Mouse (Mus musculus): Measurements from ENCODE around the gene Pcyox1.
"Not testable (repeated sequence)": the region's sequence is repeated elsewhere in the genome, so short reads cannot be mapped to it uniquely, and the experiment has no call there.

Gene Pcyox1

DNA sequence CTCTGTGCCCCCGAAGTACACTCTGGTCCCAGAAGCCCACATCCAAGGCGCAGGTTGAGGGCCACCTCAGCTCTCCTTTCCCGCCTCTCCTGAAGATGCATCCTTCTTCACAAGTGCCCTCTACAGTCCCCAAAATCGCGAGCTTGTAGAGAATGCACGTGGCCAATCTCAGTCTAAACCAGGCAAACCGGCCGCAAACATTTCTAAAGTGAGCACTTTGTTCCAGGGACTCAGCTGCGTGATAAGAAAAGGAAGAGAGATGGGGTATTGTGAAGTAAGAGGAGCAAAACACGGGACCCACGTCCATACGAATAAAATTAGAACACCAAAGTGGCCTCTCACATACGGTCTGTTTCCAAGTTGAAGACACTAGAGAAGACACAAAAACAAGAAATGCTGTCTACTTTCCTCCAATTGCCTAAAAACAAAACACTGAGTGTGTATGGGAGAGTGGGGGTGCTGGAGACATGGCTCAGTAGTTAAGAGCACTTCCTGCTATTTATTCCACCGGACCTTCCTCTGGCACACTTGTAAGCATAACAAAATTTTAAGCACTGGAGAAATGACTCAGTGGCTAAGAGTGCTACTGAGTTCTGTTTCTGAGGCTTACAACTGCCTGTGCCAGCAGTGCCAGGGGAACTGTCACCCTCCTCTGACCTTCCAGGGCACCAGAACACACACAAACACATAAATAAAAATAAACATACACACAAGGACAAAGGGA, 465 bp upstream of the Pcyox1 start:
- no peak for DNase-seq (ENCODE audit: low spot score)

DNA sequence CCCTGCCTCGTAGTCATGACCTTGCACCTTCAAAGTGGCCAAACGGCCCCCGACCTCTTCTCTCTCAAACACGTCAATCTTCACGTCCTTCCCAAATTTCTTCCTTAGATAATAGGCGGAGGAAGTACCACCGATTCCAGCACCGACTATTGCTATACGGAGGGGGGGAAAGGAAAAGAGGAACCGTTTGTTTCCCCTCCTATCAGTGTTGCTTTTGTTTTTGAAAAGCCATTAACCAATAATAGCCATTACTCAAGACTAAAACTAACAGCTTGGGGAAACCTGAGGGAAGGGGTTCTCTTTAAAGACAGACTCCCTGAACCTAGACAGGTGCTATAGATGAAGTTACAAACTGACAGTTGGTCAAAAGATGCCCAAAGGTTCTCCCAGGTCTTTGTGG, 985 bp downstream of the Pcyox1 start:
- DNase-seq (ENCODE audit: low spot score): no peak

DNA sequence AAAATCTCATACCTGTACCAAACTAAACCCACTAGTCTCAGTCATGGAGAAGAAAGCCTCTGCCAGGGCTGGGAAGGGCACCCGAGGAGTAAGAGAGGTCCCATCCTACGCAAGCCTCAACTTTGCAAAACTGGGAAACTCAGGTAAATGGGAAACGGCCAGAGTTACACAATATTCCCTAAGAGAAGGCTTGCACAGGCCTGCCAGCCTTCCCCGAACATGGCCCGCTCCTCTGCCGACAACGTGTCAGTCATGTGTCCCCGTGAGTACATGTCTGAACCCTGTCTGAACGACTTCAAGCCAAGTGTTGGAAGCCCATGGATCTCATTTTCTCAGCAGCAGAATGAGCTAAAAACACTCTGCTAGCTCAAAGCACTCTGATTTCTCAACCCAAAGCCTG, 1.9 kb downstream of the Pcyox1 start:
- DNase-seq (ENCODE audit: low spot score): no peak

DNA sequence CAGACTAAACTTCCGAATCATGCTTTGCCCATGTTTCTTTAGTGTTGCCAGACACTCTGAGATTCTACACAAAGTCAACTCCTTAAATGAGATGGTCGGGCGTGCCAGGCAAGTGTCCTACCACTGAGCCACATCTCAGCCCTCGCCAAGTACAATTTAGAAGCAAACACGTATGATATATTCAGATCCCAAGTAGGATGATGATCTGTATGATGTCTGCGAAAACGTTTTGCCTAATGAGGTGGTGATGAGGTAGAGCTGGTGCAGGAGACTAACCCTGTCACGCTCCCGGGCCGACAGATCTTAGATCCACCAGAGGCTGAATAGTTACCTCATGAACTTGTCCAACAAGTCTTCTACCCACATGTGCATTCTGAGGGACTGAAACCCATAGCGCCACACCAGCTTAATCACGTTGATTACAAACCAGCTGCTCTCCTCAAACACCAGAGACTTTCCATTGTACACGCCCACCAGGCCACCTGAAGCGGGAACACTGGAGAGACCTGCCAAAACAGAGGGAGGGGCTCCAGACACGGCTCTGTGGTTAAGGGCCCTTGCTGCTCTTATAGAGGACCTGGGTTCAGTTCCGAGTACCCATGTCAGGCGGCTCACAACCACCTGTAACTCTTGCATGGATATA, 2.8 kb downstream of the Pcyox1 start:
- no peak for DNase-seq (ENCODE audit: low spot score)

DNA sequence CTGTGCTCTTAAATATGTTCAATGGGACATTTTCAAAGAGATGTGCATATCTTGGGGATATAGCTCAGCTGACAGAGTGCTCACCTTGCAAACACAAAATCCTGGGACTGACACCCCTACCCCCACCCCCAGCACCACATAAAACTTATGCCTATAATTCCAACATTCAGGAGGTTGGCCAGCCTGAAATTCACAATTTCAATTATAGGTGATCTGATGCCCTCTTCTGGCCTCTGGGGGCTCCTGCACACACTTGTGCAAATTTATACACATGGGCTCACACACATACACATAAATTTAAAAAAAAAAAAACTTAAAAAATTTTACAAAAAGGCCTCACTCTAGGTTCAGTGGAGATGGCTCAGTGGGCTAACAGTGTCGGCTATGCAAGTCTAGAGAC, 3.8 kb downstream of the Pcyox1 start:
- DNase-seq (ENCODE audit: low spot score): no peak

DNA sequence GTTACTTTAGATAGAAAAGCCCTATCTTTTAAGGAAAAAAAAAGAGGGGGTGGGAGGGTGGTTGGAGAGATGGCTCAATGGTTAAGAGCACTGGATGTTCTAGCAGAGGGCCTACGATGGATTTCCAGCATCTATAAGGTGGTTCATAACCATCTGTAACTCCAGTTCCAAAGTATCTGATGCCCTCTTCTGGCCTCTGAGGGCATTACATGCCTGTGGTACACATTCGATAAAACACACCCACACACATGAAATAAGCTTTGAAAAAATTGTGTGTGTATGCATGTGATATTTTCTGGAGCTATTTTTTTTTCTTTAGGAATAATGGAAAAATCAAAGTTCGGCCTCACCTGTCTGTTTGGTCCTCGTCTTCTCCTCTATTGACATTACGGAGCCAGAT, 5.6 kb downstream of the Pcyox1 start:
- no peak for DNase-seq (ENCODE audit: low spot score)

DNA sequence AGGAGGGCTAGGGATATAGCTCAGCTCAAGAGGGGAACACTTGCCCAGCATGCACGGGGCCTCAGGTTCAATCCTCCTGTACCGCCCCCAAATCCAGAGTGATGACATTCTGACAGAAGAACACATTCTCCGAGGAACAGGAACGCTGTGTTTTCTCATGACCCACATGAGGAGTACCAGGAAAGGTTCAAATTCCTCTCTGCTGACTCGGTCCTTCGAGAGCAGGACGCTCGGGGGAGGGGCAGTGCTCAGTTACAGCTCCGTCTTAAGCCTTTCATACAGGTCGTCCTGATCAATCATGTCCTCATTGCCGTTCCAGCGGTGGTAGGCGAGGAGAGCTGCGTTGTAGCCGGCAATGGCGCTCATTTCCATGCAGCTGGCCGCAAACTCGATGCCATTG, 8.5 kb downstream of the Pcyox1 start:
- no peak for DNase-seq (ENCODE audit: low spot score)

DNA sequence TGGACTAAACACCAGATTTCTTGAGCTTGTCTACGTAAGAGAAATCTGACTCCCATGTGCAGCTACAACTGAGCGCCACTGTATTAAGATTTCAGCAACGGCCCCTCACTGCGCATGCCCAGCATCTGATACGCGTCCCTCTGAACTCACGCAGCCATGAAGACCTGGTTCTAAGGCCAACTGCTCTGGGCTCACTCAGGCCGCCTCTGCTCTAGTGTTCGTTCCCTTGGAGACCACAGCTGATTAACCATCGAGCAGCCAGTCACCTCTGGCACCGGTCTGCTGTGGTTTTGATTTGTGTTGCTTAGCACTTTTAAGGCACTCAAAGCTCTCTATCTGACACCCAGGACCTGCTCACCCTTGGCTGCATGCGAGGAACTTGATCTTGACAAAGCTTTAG, 9.6 kb downstream of the Pcyox1 start:
- DNase-seq (ENCODE audit: low spot score): no peak

DNA sequence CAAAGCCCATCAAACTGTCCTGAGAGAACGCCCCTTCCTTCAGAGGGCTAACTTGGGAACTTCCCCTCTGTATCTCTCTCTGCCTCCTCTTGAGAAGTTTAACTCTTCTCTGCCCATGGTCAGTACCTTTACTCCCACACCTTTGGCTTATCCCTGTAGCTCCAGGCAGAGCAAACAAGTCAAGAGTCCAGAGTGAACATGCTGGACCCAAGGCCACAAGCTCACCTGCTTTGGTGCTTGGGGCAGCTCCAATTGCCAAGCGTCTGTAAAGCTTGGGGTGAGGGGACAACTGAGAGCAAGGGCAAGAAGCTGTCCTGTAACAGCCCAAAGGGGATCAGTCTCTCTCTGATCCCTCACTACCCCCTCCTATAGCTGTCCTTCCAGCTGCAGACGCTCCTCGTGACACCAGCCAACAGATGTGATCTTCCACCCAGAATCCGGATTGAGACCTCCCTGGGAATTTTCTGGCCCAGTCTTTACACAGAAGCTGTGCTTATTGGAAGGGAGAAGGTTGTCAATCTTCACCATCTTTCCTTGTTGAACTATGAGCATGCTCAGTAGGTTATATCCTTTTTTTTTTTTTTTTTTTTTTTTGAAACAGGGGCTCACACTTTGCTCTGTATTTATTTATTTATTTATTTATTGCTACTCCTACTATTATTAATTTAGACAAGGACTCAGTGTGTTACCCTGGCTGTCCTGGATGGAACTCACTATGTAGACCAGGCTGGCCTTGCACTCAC, 11.4 kb downstream of the Pcyox1 start:
- DNase-seq (ENCODE audit: low spot score): no peak

DNA sequence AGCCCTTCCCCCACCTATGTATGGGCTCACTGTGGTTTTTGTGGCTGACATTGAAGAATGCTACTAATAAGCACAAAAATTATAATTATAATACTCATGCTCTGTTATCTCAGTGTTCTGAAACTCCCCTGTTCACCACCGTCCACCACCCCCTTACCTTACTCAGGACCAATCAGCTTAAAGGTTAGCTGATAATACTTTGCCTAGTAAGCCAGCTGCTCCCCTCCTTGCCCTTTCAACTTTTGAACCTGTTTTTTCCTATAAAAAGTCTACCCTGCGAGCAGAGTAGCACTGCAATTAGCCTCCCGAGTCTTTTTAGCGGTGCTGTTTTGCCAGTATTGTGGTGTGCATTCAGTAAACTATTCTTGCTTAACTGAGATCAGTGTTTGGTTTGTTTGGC, 12.3 kb downstream of the Pcyox1 start:
- no peak for DNase-seq (ENCODE audit: low spot score)

DNA sequence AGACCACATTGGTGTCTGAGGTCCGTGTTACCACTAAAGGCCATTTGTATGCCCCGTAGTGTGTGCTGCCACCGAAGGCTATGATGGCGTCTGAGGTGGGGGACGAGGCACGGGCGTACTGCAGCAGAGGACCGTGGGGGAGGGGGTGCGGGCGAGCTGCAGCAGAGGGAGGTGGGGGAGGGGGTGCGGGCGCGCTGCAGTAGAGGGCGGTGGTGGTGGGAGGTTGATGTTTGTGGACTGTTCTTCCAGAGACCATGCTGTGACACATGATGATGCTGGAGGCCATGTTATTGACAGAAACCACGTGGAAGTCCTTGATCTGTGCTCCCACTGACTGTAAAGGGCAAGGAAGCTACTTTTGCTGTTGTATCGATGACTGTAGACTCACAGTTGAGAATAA, 13.6 kb downstream of the Pcyox1 start:
- no peak for DNase-seq (ENCODE audit: low spot score)

DNA sequence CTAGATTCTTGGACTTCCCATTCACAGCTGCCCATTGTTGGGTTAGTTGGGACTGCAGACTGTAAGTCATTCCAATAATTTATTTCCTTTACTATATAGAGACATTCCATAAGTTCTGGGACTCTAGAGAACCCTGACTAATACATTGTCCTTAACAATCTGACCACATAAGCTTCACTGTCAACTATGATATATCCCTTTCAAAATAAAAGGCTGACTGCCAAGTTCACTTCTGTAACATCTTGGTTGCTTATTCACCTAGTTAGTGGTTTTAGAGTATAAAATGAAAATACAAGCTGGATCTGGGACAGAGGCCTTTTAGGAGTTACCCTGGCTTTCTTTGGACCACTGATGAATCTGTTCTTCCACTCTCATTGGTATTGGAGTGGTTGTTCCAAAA, 14.4 kb downstream of the Pcyox1 start:
- no peak for DNase-seq (ENCODE audit: low spot score)

DNA sequence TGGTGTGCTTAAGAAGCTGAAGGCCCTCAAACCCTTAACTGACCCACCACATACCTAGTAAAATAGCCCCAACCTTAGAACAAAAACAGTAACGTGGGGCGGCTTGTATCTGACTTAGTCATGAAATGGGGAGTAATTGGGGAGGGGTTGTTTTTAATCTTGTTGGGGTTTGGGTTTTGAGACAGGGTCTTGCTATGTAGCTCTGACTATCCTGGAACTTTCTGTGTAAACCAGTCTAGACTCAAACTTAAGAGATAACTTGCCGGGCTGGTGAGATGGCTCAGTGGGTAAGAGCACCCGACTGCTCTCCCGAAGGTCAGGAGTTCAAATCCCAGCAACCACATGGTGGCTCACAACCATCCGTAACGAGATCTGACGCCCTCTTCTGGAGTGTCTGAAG, 16.8 kb downstream of the Pcyox1 start:
- DNase-seq (ENCODE audit: low spot score): not testable (repeated sequence)

DNA sequence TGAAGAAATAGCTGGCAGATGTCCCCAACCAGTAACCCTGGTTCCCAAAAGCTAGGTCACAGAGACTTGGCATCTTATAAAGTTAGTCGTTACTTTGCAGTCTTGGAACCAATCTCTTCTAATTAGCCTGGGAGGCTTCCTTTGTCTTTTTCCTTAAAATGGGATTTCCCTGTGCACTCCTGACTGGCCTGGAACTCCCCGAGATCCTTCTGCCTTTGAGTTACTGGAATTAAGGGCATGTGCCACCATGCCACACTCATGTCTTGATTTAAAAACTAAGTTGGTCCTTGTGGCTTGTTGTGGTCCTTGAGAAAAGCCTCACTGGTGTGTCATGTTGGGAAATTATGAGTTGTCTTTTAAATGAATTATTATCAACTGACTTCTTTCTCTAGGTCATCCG, 18.6 kb downstream of the Pcyox1 start:
- no peak for DNase-seq (ENCODE audit: low spot score)

DNA sequence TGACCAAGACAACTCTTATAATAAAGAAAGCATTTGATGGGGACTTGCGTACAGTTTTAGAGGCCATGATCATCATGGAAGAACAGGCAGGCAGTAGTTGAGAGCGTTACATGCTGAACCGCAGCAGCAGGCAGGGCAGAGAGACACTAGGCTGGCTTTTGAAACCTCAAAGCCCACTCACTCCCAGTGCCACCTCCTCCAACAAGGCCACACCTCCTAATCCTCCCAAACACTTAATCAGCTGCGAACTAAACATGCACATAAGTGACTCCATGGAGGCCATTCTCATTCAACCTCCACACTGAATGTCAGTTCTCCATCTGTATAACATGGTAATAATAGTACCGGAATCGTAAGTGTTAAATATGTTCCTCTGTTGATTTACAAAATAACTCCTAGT, 23.4 kb downstream of the Pcyox1 start:
- no peak for DNase-seq (ENCODE audit: low spot score)

DNA sequence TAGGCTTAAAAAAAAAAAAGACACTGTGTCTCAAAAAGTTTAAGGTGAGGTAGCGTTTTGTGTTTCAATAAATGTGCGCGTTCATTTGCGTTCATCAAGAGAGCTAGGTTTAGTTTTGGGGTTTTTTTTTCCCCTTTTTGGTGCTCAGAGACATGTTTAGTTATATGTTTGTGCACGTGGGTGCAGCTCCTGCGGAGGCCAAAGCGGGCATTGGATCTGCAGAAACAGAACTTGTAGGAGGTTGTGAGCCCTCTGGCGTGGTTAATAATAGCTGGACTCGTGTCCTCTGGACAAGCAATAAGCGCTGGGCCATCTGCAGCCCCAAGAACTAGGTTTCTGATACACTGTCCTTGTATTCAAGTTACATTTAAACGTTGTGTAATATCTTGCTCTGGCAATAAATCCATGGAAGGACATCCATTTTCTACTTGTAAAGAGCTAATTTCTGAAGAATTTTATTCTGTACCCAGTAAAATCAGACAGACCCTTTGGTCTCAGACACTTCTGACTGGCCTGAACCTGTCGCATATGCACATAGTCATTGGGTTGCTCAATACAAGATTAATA, 24.9 kb downstream of the Pcyox1 start:
- no peak for DNase-seq (ENCODE audit: low spot score)

DNA sequence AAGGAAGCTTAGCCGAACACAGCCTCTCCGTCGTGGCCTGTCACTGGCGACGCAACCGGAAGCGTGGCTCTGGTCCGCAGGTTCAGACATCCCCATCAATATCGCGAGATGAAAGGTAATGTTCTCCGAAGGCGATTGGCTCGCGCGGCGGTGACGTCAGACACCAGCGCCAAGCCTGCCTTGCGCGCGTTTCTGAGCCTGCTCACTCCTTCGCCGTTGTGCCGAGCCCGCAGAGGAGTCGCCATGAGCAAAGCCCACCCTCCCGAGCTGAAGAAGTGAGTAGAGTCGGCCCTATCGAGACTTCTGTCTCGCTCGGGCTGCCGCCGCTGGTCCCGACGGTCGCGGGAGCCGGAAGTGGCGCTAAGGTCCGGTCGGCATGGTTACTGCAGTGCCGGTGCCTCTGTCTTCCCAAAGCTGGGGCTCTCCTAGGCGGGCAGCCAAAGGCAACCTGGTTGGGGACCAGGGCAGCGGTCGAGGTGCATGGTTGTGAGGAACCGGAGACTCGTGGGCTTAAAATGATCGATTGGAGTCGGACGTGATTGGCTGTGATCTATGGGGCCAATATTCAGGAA, 25.5 kb downstream of the Pcyox1 start:
- peak; percentile 92 for DNase-seq (ENCODE audit: low spot score)

DNA sequence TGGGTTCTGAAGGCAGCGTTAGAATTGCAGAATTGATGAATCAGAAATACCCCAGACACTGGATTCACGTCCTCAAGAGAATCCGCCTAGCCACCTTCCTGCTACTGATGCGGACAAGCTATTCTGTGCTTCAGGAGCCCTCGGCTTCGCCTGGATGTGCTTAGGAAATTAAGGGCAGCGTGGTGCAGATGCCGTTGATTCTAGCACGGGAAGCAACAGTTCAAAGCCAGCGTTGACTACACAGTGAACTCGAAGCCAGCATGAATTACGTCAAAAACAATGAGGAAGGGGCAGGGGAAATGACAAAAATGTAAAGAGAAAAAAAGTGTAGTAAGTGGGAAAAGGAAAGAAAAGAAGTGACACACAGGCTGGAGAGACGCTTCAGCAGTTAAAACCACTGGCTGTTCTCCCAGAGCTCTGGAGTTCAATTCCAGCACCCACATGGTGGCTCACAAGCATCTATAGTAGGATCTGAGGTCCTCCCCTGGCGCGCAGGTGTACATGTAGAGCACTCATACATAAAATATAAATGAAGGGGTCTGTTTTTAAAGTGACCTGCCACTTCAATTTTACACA, 26.1 kb downstream of the Pcyox1 start, which contains the start of gene Snrpg:
TSS of gene Snrpg (plus strand) at position 541 of the 576 bp plus-strand sequence.
- DNase-seq (ENCODE audit: low spot score): no peak

DNA sequence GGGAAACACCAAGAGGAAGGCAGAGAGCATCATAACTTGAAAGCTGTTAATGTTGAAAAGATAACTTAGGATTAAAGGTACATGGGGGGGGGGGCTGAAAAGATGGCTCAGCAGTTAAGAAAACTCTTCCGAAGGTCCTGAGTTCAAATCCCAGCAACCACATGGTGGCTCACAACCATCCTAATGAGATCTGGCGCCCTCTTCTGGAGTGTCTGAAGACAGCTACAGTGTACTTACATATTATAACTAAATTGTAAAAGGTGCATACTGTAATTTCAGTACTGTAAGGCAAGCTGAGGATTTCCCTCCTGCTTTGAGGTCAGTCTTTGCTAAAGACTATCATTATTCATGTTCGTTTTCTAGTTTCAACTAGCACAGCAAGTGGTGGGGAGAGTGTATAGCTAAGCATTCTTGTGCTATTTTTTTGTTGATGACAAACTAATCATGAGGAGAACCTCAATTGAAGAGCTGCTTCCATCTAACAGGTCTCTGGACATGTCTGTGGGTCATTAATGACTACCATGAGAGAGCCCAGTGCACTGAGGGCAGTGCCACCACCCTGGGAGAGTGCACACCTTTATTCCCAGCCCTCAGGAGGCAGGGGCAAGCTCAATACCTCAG, 26.8 kb downstream of the Pcyox1 start:
- no peak for DNase-seq (ENCODE audit: low spot score)

DNA sequence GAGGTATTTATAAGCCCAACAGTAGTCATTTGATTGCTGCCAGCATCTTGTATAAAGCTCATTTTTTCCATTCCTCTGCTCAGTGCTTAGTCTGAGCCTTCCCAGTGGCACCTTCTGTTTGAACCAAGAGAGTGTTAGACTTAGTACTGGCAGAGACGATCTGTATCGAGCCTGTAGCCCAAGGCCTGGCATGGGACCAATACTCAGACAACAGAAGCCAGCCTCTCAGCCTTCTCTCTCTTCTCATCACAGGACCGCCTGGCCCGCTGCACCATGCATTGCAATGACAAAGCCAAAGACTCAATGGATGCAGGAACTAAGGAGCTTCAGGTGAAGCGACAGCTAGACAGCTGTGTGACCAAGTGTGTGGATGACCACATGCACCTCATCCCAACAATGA, 28.5 kb downstream of the Pcyox1 start:
- DNase-seq (ENCODE audit: low spot score): no peak

DNA sequence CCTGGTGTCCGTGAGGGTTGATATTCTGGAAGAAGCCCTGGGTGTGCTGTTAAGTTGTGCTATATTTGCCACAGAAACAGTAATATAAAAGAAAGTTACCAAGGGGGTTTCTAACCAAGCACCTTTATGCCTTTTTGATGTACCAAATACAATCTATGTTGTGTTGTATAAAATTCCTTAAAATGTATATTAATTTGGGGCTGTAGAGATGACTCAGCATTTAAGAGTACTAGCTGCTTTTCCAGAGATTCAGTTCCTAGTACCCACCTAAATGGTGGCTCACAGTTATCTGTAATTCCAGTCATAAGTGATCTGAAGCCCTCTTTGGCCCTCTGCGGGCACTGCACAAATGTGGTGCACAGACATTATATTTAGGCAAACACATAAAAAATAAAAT, 30.1 kb downstream of the Pcyox1 start:
- no peak for DNase-seq (ENCODE audit: low spot score)
